Mouse (Mus musculus): ENCODE data around the gene Stac3. TPM values are rescaled to one million over a fixed set of nuclear protein-coding genes. Genes with fewer than 3 reads are reported as not detected.

The Stac3 gene
- polyA plus RNA-seq, 1 experiment from 2014 or later = 2.9 TPM

DNA sequence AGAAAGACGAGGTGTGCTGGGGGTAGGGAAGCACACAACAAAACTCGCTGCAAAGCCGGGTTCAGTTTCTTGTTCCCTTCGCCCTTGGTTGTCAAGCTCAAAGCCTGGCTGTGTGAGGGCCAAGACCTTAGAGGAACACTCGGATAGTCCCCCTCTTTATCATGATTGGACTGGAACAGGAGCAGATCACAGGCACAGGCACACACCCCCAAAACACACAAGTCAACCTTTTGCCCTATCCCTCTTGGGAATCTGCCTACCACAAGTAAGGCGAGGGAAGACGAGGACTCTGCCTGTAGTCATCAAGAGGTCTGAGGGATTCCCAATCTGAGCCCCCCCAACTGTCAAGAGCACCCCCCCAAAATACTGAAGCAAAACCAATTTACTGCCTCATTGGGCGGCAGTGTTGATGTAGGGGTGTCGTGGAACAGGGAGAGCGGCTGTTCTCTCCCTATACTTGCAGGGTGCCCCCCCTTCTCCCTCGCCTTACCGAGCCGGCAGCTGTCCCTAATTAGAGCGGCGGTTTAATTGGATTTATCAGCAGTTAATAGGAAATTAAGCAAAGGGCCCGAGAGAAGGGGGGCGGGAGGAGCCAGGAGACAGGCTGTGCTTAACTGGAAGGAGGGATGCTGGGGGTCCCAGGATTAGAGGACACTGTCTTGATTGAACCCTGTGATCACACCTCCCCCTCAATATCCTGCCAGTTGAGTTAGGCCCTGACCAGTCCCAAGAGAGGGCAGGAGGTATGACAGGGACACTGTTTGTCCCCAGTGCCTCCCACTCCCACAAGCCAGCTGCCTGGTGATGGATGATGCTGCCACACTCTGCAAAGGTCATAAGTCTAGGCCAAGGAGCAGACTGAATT lies 8.6 kb downstream of the Stac3 start:
- H3K27me3 ChIP-seq (replicated peaks) = peaks cover 14% of the 10 kb centered on the region
- H3K4me2 ChIP-seq = peak overlapping the region; percentile 69
- H3K36me3 ChIP-seq = no peaks in the 10 kb centered on the region
- 5% methylated on average over 17 of the region's 17 CpGs for WGBS
- H3K4me3 ChIP-seq (replicated peaks) = peak overlapping the region; percentile 44
- H3K27ac ChIP-seq (replicated peaks) = peak overlapping the region; percentile 92
- peak overlapping the region; percentile 34; the same call in 1 of the 2 replicates for H3K9ac ChIP-seq (replicated peaks)
- no peak for ATAC-seq (ENCODE audit: low FRiP score)
- H3K4me1 ChIP-seq = peaks cover 75% of the 10 kb centered on the region
- no peaks in the 10 kb centered on the region for H3K9me3 ChIP-seq (replicated peaks)

DNA sequence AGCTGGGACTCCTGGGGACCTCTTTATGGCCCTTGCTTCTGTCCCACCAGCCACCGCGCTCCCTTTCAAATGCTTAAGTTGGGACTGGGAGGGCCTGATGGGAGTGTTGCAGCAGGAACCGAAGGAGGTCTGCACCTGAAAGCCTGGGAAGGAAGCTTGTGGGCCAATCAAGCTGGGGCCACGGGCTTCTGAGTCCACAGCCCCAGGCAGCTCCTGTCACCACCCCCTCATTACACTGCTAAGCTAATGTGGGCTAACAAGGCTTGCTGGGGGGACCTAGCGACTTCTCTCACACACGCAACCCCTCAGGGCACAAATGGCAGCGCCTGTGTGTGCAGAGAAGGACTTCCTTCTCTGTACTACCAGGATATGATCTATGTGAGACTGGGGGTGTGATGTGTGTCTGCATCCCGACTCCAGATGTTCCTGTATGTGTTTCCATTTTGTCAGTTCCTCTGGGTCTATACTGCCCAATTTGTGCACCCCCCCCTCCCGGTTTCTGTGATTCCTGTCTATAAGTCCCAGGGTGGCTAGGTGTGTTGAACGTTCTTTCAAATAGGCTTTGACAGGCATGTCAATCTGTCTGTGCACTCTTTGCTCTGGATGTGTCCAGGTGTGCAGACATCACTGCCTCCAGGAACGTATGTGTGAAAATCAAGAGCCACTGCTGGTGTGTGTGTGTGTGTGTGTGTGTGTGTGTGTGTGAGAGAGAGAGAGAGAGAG lies 9.6 kb downstream of the Stac3 start:
- 10% methylated on average over 11 of the region's 11 CpGs for WGBS
- H3K4me1 ChIP-seq = peaks cover 85% of the 10 kb centered on the region
- peak overlapping the region; percentile 70 for H3K9ac ChIP-seq (replicated peaks)

DNA sequence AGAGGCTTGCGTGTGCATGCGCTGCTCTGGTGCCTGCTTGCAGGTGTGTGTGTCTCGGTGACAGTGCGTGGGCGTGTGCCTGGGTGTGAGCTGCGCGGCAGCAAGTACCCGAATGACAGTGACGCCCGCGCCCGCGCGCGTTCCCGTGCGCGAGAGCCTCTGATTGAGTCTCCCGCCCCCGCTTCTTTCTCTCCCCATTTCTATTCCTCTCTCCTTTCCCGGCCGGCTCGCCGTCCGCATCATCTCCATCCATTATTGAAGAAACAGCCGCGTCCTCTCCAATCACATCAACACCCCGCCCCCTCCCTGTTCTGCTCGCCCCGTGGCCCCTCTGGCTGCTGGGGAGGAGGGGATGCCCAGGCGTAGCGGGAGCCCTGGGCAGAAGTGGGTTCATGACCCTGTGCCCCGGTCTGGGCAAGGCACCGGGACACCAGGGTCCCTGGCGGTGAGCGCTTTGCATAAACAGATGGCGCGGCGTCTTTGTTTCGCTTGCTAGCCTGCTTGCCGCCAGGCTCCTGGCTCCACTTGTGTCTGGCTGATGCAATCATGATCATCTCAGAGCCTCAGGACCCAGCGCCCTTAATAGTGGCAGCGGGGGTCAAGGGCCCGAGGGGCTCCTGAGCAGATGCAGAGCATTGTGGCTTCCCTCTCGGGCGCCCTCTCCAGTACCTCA lies 10.3 kb downstream of the Stac3 start:
- 1% methylated on average over 41 of the region's 46 CpGs for WGBS
- H3K27ac ChIP-seq (replicated peaks) = peak overlapping the region; percentile 92
- peaks cover 92% of the 10 kb centered on the region for H3K4me1 ChIP-seq
- H3K4me3 ChIP-seq (replicated peaks) = peak overlapping the region; percentile 37
- ATAC-seq (ENCODE audit: low FRiP score) = peak; percentile 40
- H3K4me2 ChIP-seq = peak overlapping the region; percentile 69
- peaks cover 22% of the 10 kb centered on the region for H3K27me3 ChIP-seq (replicated peaks)
- peak overlapping the region; percentile 70 for H3K9ac ChIP-seq (replicated peaks)
- H3K9me3 ChIP-seq (replicated peaks) = no peaks in the 10 kb centered on the region
- H3K36me3 ChIP-seq = no peaks in the 10 kb centered on the region

More for the DNA sequence above, 9.6 kb downstream of the Stac3 start:
- H3K36me3 ChIP-seq = no peaks in the 10 kb centered on the region
- no peaks in the 10 kb centered on the region for H3K9me3 ChIP-seq (replicated peaks)
- peak overlapping the region; percentile 69 for H3K4me2 ChIP-seq
- no peak for ATAC-seq (ENCODE audit: low FRiP score)
- peak overlapping the region; percentile 92 for H3K27ac ChIP-seq (replicated peaks)
- peak overlapping the region; percentile 37 for H3K4me3 ChIP-seq (replicated peaks)
- H3K27me3 ChIP-seq (replicated peaks) = peaks cover 19% of the 10 kb centered on the region

DNA sequence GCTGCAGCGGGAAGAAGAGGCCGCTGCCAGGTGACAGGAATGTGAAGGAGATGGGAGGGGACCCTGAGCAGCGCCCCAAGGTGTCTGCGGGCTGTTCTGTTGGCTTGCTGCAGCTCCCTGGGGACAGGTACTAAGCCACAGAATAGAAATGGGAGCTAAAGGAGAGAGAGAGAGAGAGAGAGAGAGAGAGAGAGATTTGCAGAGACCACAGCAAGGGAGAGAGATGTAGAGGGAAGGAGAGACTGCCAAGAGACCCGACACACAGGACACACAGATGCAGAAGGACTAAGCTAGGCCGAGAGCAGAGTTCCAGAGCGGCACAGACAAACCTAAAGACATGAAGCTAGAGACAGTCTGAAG lies 10.8 kb downstream of the Stac3 start:
- Histone ChIP-seq H3K27ac (replicated peaks) (peak overlapping the region; percentile 92), H3K4me1 (peaks cover 97% of the 10 kb centered on the region), H3K9me3 (replicated peaks) (no peaks in the 10 kb centered on the region), H3K4me2 (peak overlapping the region; percentile 69), H3K4me3 (replicated peaks) (peak overlapping the region; percentile 37), H3K36me3 (no peaks in the 10 kb centered on the region; the same call in 1 of the 2 replicates), H3K27me3 (replicated peaks) (peaks cover 22% of the 10 kb centered on the region), H3K9ac (replicated peaks) (peak overlapping the region; percentile 70)
- ATAC-seq (ENCODE audit: low FRiP score) = no peak
- WGBS = 1% methylated on average over 7 of the region's 7 CpGs

DNA sequence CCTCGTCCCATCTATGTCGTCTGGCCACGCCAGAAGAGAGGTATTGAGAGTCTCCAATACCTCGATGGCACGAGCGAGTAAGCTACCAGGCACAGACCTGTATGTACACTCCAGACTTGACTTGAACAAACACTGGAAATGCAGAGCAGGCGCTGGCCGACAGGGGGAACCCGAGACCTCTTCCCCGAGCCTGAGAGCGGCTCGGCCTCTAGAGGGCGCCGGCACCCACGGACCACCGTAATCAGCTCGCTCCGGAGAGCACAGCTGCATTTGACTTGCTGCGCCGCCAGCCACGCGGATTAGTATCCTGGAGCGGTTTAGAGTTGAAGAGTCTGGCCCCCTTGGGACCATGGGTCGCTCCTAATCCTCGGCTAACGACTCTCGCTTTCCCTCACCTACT lies 11.3 kb downstream of the Stac3 start:
- H3K4me3 ChIP-seq (replicated peaks) = no peak overlapping the region
- H3K4me1 ChIP-seq = peaks cover 98% of the 10 kb centered on the region
- H3K9ac ChIP-seq (replicated peaks) = peak overlapping the region; percentile 70; the same call in 1 of the 2 replicates
- peak overlapping the region; percentile 92 for H3K27ac ChIP-seq (replicated peaks)
- WGBS = under 1% methylated on average over 27 of the region's 27 CpGs
- H3K4me2 ChIP-seq = peak overlapping the region; percentile 69
- H3K9me3 ChIP-seq (replicated peaks) = no peaks in the 10 kb centered on the region
- H3K27me3 ChIP-seq (replicated peaks) = peaks cover 25% of the 10 kb centered on the region
- peak; percentile 30; the same call in 1 of the 2 replicates for ATAC-seq (ENCODE audit: low FRiP score)
- H3K36me3 ChIP-seq = peaks cover under 1% of the 10 kb centered on the region; the same call in 1 of the 2 replicates

DNA sequence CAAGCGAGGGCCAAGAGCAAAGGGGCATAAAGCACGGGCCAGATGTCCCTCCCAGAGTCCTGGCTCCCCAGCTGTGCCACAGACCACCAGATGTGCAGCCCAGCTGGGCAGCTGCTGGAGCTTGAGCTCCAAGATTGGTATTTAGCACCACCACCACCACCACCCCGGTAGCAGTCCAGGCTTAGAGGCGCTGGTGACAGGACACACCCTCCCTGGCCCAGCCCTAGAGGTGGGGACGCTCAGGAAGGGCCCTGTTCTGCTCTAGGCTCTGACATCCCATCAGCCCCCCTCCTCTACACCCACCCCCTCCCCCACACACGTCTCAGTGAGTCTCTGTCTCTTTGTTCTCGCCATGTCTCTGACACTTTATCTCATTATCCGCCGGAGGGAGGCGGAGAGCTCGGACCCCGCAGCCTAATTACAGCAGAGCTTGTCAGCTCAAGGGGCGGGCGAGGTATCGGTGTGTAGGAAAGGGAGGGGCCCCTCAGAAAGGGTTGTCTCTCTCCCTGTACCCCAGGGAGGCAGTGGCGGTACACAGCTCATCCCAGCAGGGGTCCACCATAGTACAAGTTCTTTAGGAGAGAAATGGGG lies 12.1 kb downstream of the Stac3 start:
- no peak for ATAC-seq (ENCODE audit: low FRiP score)
- H3K4me3 ChIP-seq (replicated peaks) = no peak overlapping the region

DNA sequence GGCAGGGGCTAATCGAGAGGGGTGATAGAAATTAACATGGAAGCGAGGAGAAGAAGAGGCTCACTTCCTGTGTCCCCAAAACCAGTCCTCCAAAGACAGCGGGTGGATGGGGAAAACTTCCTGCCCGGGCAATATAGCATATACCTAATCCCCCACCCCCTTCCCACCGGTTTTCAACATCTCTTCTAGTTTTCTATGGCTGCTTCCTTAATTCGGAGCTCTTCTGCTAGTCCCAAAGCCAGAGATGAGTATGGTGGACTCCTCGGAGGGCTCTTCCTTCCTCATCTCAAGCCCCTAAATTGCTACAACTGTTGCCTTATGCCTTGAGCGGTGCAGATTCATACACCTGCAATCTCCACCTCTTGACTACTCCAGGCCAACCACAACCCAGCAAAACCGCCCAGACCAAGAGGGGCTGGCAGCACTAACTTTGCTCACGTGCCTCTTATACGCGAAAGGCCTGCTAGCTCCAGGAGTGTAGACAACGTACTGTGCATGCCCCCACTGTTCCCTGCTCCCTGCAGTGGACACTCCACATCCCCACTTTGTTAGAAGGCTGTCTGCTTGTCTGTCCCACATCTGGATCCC lies 12.7 kb downstream of the Stac3 start:
- Histone ChIP-seq H3K9me3 (replicated peaks) (no peaks in the 10 kb centered on the region), H3K9ac (replicated peaks) (no peak overlapping the region), H3K4me1 (peaks cover 84% of the 10 kb centered on the region), H3K36me3 (peaks cover 10% of the 10 kb centered on the region), H3K4me3 (replicated peaks) (no peak overlapping the region), H3K27me3 (replicated peaks) (peaks cover 32% of the 10 kb centered on the region), H3K4me2 (peak overlapping the region; percentile 69), H3K27ac (replicated peaks) (peak overlapping the region; percentile 23; the same call in 1 of the 2 replicates)
- WGBS = 14% methylated on average over 13 of the region's 13 CpGs
- ATAC-seq (ENCODE audit: low FRiP score) = no peak

More for the DNA sequence above, 12.1 kb downstream of the Stac3 start:
- Histone ChIP-seq H3K9me3 (replicated peaks) (no peaks in the 10 kb centered on the region), H3K4me1 (peaks cover 90% of the 10 kb centered on the region), H3K36me3 (peaks cover 8% of the 10 kb centered on the region), H3K27me3 (replicated peaks) (peaks cover 32% of the 10 kb centered on the region), H3K27ac (replicated peaks) (peak overlapping the region; percentile 92), H3K4me2 (peak overlapping the region; percentile 69), H3K9ac (replicated peaks) (peak overlapping the region; percentile 4; the same call in 1 of the 2 replicates)
- 2% methylated on average over 16 of the region's 16 CpGs for WGBS

DNA sequence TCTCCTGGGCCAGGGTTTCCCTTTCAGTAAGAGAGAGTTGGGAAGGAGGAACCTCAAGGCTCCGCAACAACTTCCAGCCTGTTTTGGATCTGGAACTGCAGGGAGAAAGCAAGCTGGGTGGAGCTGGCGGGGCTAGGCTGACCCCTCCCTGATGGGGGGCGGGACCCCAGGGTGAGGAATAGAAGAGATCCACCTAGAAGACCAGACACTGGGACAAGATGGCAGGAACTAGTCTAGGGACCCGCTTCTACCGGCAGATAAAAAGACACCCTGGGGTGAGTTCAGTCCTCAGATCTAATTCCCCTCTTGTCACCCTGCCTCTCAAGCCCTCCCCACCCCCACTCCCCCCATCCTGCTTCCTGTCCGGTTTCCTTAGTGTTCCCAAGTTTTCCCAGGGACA lies 13.3 kb downstream of the Stac3 start, which contains the start of gene Ndufa4l2:
TSS of gene Ndufa4l2 (plus strand) at position 204 of the 400 bp plus-strand sequence.
- H3K9ac ChIP-seq (replicated peaks) = peak within 1 kb of the TSS; percentile 4; the same call in 1 of the 2 replicates
- peak within 1 kb of the TSS; percentile 92 for H3K27ac ChIP-seq (replicated peaks)
- peaks cover 79% of the 10 kb centered on the region for H3K4me1 ChIP-seq

DNA sequence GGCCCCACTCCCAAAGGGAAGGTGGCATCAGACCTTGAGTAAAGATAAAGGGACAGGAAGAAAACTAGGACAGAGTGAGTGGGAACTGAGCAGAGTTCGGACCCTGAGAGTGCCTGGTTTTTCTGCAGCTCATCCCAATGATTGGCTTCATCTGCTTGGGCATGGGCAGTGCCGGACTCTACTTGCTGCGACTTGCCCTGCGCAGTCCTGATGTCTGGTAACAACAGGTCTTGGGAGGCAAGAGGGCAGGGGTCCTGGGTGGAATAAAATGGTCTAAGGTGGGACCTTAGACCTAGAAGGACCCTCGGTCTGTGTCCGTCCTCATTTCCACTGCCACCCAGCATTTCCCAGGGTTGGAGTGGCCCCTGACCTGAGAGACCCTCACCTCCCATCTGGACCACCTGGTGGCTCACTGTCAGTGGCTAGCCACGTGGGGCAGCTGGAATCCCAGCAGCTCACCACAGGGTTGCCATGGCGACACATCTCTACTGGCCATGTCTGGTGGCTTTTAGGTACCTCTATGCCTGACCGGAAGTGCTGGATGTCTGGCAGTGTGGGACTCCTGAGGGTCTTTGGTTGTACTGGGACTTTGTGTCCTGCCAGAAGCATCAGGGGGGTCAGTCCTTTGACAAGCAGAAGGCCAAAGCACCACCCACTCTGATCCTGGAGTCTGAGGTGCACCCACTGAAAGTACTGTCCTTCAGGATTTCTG lies 13.9 kb downstream of the Stac3 start:
- Histone ChIP-seq H3K9ac (replicated peaks) (no peak overlapping the region), H3K4me3 (replicated peaks) (no peak overlapping the region), H3K4me1 (peaks cover 75% of the 10 kb centered on the region), H3K36me3 (peaks cover 13% of the 10 kb centered on the region), H3K9me3 (replicated peaks) (no peaks in the 10 kb centered on the region), H3K27me3 (replicated peaks) (peaks cover 32% of the 10 kb centered on the region), H3K27ac (replicated peaks) (no peak overlapping the region), H3K4me2 (peak overlapping the region; percentile 36)
- no peak for ATAC-seq (ENCODE audit: low FRiP score)
- 30% methylated on average over 9 of the region's 9 CpGs for WGBS

More for the DNA sequence above, 13.3 kb downstream of the Stac3 start, which contains the start of gene Ndufa4l2:
- H3K4me3 ChIP-seq (replicated peaks) = no peak within 1 kb of the TSS
- no peak for ATAC-seq (ENCODE audit: low FRiP score)
- H3K9me3 ChIP-seq (replicated peaks) = no peaks in the 10 kb centered on the region
- WGBS = 23% methylated on average over 6 of the region's 6 CpGs
- peaks cover 10% of the 10 kb centered on the region for H3K36me3 ChIP-seq
- H3K4me2 ChIP-seq = peak within 1 kb of the TSS; percentile 69
- peaks cover 32% of the 10 kb centered on the region for H3K27me3 ChIP-seq (replicated peaks)

DNA sequence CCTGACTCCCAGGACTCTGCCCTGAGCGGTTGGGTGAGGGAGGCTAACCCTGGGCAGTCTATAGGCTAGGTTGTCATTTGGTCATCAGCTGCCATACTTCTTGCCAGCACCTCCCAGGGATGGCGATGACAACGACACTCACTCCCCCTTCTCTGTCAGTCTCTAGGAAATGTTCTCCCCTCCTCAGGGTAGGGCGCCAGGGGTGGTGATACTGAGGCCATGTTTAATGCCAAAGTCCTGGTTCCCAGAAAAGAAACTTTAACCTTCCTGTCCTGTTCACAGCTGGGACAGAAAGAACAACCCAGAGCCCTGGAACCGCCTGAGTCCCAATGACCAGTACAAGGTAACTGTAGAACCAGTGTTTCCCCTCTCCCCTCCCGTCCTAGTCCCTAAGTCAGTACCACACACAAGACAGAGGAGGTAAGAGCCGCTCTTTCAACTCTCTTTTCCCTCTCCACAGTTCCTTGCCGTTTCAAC lies 14.5 kb downstream of the Stac3 start:
- H3K27me3 ChIP-seq (replicated peaks) = peaks cover 32% of the 10 kb centered on the region
- H3K9me3 ChIP-seq (replicated peaks) = no peaks in the 10 kb centered on the region
- 18% methylated on average over 8 of the region's 8 CpGs for WGBS
- H3K9ac ChIP-seq (replicated peaks) = no peak overlapping the region
- no peak overlapping the region for H3K27ac ChIP-seq (replicated peaks)
- peaks cover 75% of the 10 kb centered on the region for H3K4me1 ChIP-seq
- peak overlapping the region; percentile 36 for H3K4me2 ChIP-seq
- H3K4me3 ChIP-seq (replicated peaks) = no peak overlapping the region
- H3K36me3 ChIP-seq = peaks cover 13% of the 10 kb centered on the region
- no peak for ATAC-seq (ENCODE audit: low FRiP score)
